Mouse (Mus musculus) MEL (cell line): Measurements from ENCODE around the gene Asb1. TPM values are rescaled to one million over a fixed set of nuclear protein-coding genes. Genes with fewer than 3 reads are reported as not detected.
A peak's percentile ranks its signal among the peaks of the same experiment; 100 is the strongest.

ENCODE experiments used
- DNase-seq: peaks from one replicate; pipeline ENCODE4 v3.0.0; 2011; ENCODE audit warnings: low read depth, low spot score
- H3K27ac ChIP-seq: 2 replicates; pipeline ENCODE4 v1.5.1; 2012; ENCODE audit warnings: low read depth, mild to moderate bottlenecking, control low read depth, low read length, moderate library complexity; ENCODE audit not compliant: control insufficient read depth
- H3K27me3 ChIP-seq, 2 experiments: fragments of 150-350 bp in 1 of 2; sonication (generic) in 1 of 2; 2 replicates each; pipeline ENCODE4 v1.6.1; 2012; ENCODE audit warnings: low read length in 2 of 2, mild to moderate bottlenecking in 2 of 2, improper control_type of control experiment in 1 of 2, moderate library complexity in 1 of 2; ENCODE audit not compliant: insufficient read depth in 2 of 2, control insufficient read depth in 1 of 2
- H3K36me3 ChIP-seq, 2 experiments: 2 replicates each; pipeline ENCODE4 v1.6.1; 2012 to 2014; ENCODE audit warnings: low read length in 2 of 2, improper control_type of control experiment in 1 of 2, inconsistent platforms in 1 of 2, mild to moderate bottlenecking in 1 of 2; ENCODE audit not compliant: insufficient read depth in 2 of 2, control insufficient read depth in 1 of 2
- H3K4me1 ChIP-seq, 2 experiments: fragments of 150-350 bp in 1 of 2; sonication (generic) in 1 of 2; 2 replicates each; pipeline ENCODE4 v1.6.1; 2012; ENCODE audit warnings: low read length in 2 of 2, improper control_type of control experiment in 1 of 2, mild to moderate bottlenecking in 1 of 2; ENCODE audit not compliant: insufficient read depth in 2 of 2, control insufficient read depth in 1 of 2
- H3K4me3 ChIP-seq, 2 experiments: fragments of 150-350 bp in 1 of 2; sonication (generic) in 1 of 2; 2 replicates each; pipeline ENCODE4 v1.5.1; 2012; ENCODE audit warnings: low read depth in 2 of 2, low read length in 2 of 2, mild to moderate bottlenecking in 2 of 2, moderate library complexity in 2 of 2, control low read depth in 1 of 2, improper control_type of control experiment in 1 of 2; ENCODE audit not compliant: control insufficient read depth in 1 of 2, insufficient read depth in 1 of 2
- H3K79me2 ChIP-seq: 2 replicates; pipeline ENCODE4 v1.6.1; 2012; ENCODE audit warnings: mild to moderate bottlenecking, low read length, moderate library complexity; ENCODE audit not compliant: control insufficient read depth, poor library complexity, insufficient read depth
- H3K9ac ChIP-seq: 2 replicates; pipeline ENCODE4 v1.6.1; 2012; ENCODE audit warnings: low read depth, mild to moderate bottlenecking, control low read depth, low read length, moderate library complexity; ENCODE audit not compliant: control insufficient read depth, poor library complexity, severe bottlenecking
- H3K9me3 ChIP-seq: fragments of 150-350 bp; sonication (generic); replicated peaks from 2 replicates; pipeline ENCODE4 v1.6.1; 2012; ENCODE audit warnings: mild to moderate bottlenecking, low read length, improper control_type of control experiment, moderate library complexity; ENCODE audit not compliant: insufficient read depth
- CHD1 ChIP-seq: IDR thresholded peaks from 2 replicates; pipeline ENCODE4 v1.6.1; 2012; ENCODE audit warnings: low read depth, mild to moderate bottlenecking, inconsistent platforms, low read length, improper control_type of control experiment
- CHD2 ChIP-seq: IDR thresholded peaks from 2 replicates; pipeline ENCODE4 v1.6.1; 2011; ENCODE audit warnings: low read length, improper control_type of control experiment
- CTCF ChIP-seq, 3 experiments: IDR thresholded peaks in 2 of 3; conservative IDR thresholded peaks in 1 of 3; 2 replicates each; pipeline ENCODE4 v1.5.1; 2011 to 2012; ENCODE audit warnings: low read length in 3 of 3, low read depth in 2 of 3, mild to moderate bottlenecking in 2 of 3, improper control_type of control experiment in 1 of 3, inconsistent platforms in 1 of 3, mixed read lengths in 1 of 3, moderate library complexity in 1 of 3; ENCODE audit not compliant: control insufficient read depth in 1 of 3, insufficient read depth in 1 of 3, poor library complexity in 1 of 3, severe bottlenecking in 1 of 3
- ELF1 ChIP-seq: IDR thresholded peaks from 2 replicates; pipeline ENCODE4 v1.6.1; 2014; ENCODE audit warnings: low read depth, mild to moderate bottlenecking, inconsistent platforms, low read length, improper control_type of control experiment, moderate library complexity
- ETS1 ChIP-seq: IDR thresholded peaks from 2 replicates; pipeline ENCODE4 v1.6.1; 2012; ENCODE audit warnings: low read depth, mild to moderate bottlenecking, inconsistent platforms, low read length, improper control_type of control experiment, moderate library complexity
- GABPA ChIP-seq: IDR thresholded peaks from 2 replicates; pipeline ENCODE4 v1.6.1; 2012; ENCODE audit warnings: low read depth, mild to moderate bottlenecking, inconsistent platforms, low read length, improper control_type of control experiment, moderate library complexity
- GATA1 ChIP-seq: IDR thresholded peaks from 2 replicates; pipeline ENCODE4 v1.6.1; 2011; ENCODE audit warnings: low read depth, low read length, improper control_type of control experiment
- KAT2A ChIP-seq: conservative IDR thresholded peaks from 2 replicates; pipeline ENCODE4 v1.6.1; 2012; ENCODE audit warnings: low read depth, low read length, improper control_type of control experiment, inconsistent platforms
- MAX ChIP-seq: IDR thresholded peaks from 2 replicates; pipeline ENCODE4 v1.6.1; 2011; ENCODE audit warnings: low read length, improper control_type of control experiment
- MYB ChIP-seq: IDR thresholded peaks from 2 replicates; pipeline ENCODE4 v1.6.1; 2011; ENCODE audit warnings: mild to moderate bottlenecking, low read depth, low read length, improper control_type of control experiment
- MYC ChIP-seq: IDR thresholded peaks from 2 replicates; pipeline ENCODE4 v1.6.1; 2011; ENCODE audit warnings: low read depth, mild to moderate bottlenecking, low read length, improper control_type of control experiment, moderate library complexity
- NRF1 ChIP-seq: IDR thresholded peaks from 2 replicates; pipeline ENCODE4 v1.6.1; 2014; ENCODE audit warnings: low read depth, mild to moderate bottlenecking, inconsistent platforms, low read length, improper control_type of control experiment, moderate library complexity; ENCODE audit not compliant: poor library complexity, insufficient read depth, severe bottlenecking
- POLR2AphosphoS2 ChIP-seq: IDR thresholded peaks from 2 replicates; pipeline ENCODE4 v1.6.1; 2011; ENCODE audit warnings: low read length, improper control_type of control experiment
- RAD21 ChIP-seq: IDR thresholded peaks from 2 replicates; pipeline ENCODE4 v1.6.1; 2011; ENCODE audit warnings: mild to moderate bottlenecking, low read depth, low read length, improper control_type of control experiment
- RCOR1 ChIP-seq: IDR thresholded peaks from 2 replicates; pipeline ENCODE4 v1.6.1; 2012; ENCODE audit warnings: low read depth, mild to moderate bottlenecking, inconsistent platforms, low read length, improper control_type of control experiment
- SMC3 ChIP-seq: IDR thresholded peaks from 2 replicates; pipeline ENCODE4 v1.6.1; 2011; ENCODE audit warnings: low read depth, low read length, improper control_type of control experiment
- TBP ChIP-seq: IDR thresholded peaks from 2 replicates; pipeline ENCODE4 v1.8.0; 2011; ENCODE audit warnings: low read depth, low read length, improper control_type of control experiment
- UBTF ChIP-seq: IDR thresholded peaks from 2 replicates; pipeline ENCODE4 v1.6.1; 2012; ENCODE audit warnings: low read depth, mild to moderate bottlenecking, inconsistent platforms, low read length, improper control_type of control experiment, moderate library complexity, borderline replicate concordance; ENCODE audit not compliant: insufficient read depth
- ZC3H11A ChIP-seq: IDR thresholded peaks from 2 replicates; pipeline ENCODE4 v1.6.1; 2012; ENCODE audit warnings: low read depth, mild to moderate bottlenecking, inconsistent platforms, low read length, improper control_type of control experiment
- ZKSCAN1 ChIP-seq: IDR thresholded peaks from 2 replicates; pipeline ENCODE4 v1.6.1; 2012; ENCODE audit warnings: low read depth, mild to moderate bottlenecking, inconsistent platforms, low read length, improper control_type of control experiment, moderate library complexity
- ZMIZ1 ChIP-seq: IDR thresholded peaks from 2 replicates; pipeline ENCODE4 v1.6.1; 2012; ENCODE audit warnings: low read depth, mild to moderate bottlenecking, inconsistent platforms, low read length, improper control_type of control experiment, moderate library complexity
- ZNF384 ChIP-seq: IDR thresholded peaks from 2 replicates; pipeline ENCODE4 v1.6.1; 2012; ENCODE audit warnings: low read depth, mild to moderate bottlenecking, inconsistent platforms, low read length, improper control_type of control experiment
- polyA plus RNA-seq, 2 experiments: library from polyadenylated mRNA; stranded (reverse) in 1 of 2; unstranded in 1 of 2; fragments of >175 nt in 1 of 2; fragments of >200 nt in 1 of 2; gene quantifications; 2 replicates each; pipeline versions ENCODE4 v1.2.1 to v1.2.4; 2012; ENCODE audit warnings: low replicate concordance in 2 of 2, low read depth in 1 of 2; ENCODE audit not compliant: insufficient read length in 2 of 2, insufficient read depth in 1 of 2, missing spikeins in 1 of 2
- total RNA-seq: library from RNA; depleted of rRNA; stranded (reverse); fragments of 300-350 nt; gene quantifications from 2 replicates; pipeline ENCODE4 v1.2.3, GENCODE M21; 2012

Gene Asb1
- total and polyA plus RNA-seq, 3 experiments: 37.9 to 41.3 TPM; not detected in 1

- TF ChIP-seq SMC3 (peak; percentile 74), RAD21 (peak; percentile 35), CTCF (IDR thresholded peaks at IDR 0.05 in 2 of 3, conservative IDR thresholded peaks at IDR 0.05 in 1 of 3; ENCODE audit: control insufficient read depth in 1 of 3, insufficient read depth in 1 of 3, low read depth in 2 of 3, low read length in 3 of 3, poor library complexity in 1 of 3, severe bottlenecking in 1 of 3) (peak; percentile 35 to 64 (median 42)), POLR2AphosphoS2 (no peak)
- Histone ChIP-seq H3K4me1 (peaks cover 10 to 15% of the 10 kb centered on the region in 2 experiments), H3K27ac (no peak overlapping the region), H3K4me3 (no peak overlapping the region), H3K9me3 (no peaks in the 10 kb centered on the region), H3K79me2 (no peaks in the 10 kb centered on the region), H3K9ac (no peak overlapping the region), H3K27me3 (no peaks in the 10 kb centered on the region), H3K36me3 (peaks cover 0 to 9% of the 10 kb centered on the region in 2 experiments; a peak in 2 of 4 replicates)
- peak; percentile 52 for DNase-seq
Observed at GRCm38 (mm10) chr1:91564004-91564403, 23.7 kb downstream of the Asb1 start.

GRCm38 (mm10) chr1:91564598-91564997 lies 24.3 kb downstream of the Asb1 start:
- Histone ChIP-seq H3K27ac (no peak overlapping the region), H3K79me2 (no peaks in the 10 kb centered on the region), H3K36me3 (peaks cover 0 to 9% of the 10 kb centered on the region in 2 experiments; a peak in 2 of 4 replicates), H3K27me3 (no peaks in the 10 kb centered on the region), H3K4me3 (no peak overlapping the region), H3K9ac (no peak overlapping the region), H3K4me1 (peaks cover 10 to 15% of the 10 kb centered on the region in 2 experiments), H3K9me3 (no peaks in the 10 kb centered on the region)
- TF ChIP-seq MYC: no peak
- no peak for TF ChIP-seq UBTF
- TF ChIP-seq ZNF384: no peak
- TF ChIP-seq CHD2: no peak
- TF ChIP-seq NRF1: no peak
- no peak for TF ChIP-seq ETS1
- no peak for TF ChIP-seq GABPA
- no peak for TF ChIP-seq MAX
- TF ChIP-seq MYB: no peak
- no peak for TF ChIP-seq GATA1
- TF ChIP-seq ELF1: no peak
- no peak for TF ChIP-seq RAD21
- TF ChIP-seq KAT2A: no peak
- no peak for TF ChIP-seq CHD1
- no peak for TF ChIP-seq ZMIZ1
- no peak for TF ChIP-seq ZC3H11A
- TF ChIP-seq ZKSCAN1: no peak
- no peak for TF ChIP-seq RCOR1
- TF ChIP-seq TBP: no peak
- no peak for DNase-seq
